Mouse (Mus musculus): ENCODE data around the gene Ermap.
A peak's percentile ranks its signal among the peaks of the same experiment; 100 is the strongest.

Ermap gene

GRCm38 (mm10) chr4:119189864-119190263 lies at the start of gene Ermap:
TSS of gene Ermap (minus strand) at chr4:119190011.
- no peak for DNase-seq (ENCODE audit: low read depth)

- DNase-seq (ENCODE audit: low read depth) = peak; percentile 90
Measured at GRCm38 (mm10) chr4:119239181-119239682, 49.4 kb upstream of the Ermap start.

GRCm38 (mm10) chr4:119238661-119239060 lies 48.9 kb upstream of the Ermap start:
- peak; percentile 20 for DNase-seq (ENCODE audit: low read depth)

GRCm38 (mm10) chr4:119234348-119234747 lies 44.5 kb upstream of the Ermap start:
- DNase-seq (ENCODE audit: low read depth) = peak; percentile 23

- DNase-seq (ENCODE audit: low read depth) = peak; percentile 89
Measured at GRCm38 (mm10) chr4:119233256-119233901, 43.6 kb upstream of the Ermap start.

- peak; percentile 100 for DNase-seq (ENCODE audit: low read depth)
Measured at GRCm38 (mm10) chr4:119232410-119233255, 42.8 kb upstream of the Ermap start, which contains the start of the genes AU022252 and P3h1. TSS of gene AU022252 (minus strand) at chr4:119232712. TSS of gene P3h1 (plus strand) at chr4:119232915.

GRCm38 (mm10) chr4:119226751-119227150 lies 36.9 kb upstream of the Ermap start:
- no peak for DNase-seq (ENCODE audit: low read depth)

- no peak for DNase-seq (ENCODE audit: low read depth)
Measured at GRCm38 (mm10) chr4:119225719-119226118, 35.9 kb upstream of the Ermap start.

- DNase-seq (ENCODE audit: low read depth) = no peak
Measured at GRCm38 (mm10) chr4:119224534-119224933, 34.7 kb upstream of the Ermap start.

GRCm38 (mm10) chr4:119223696-119224095 lies 33.9 kb upstream of the Ermap start:
- DNase-seq (ENCODE audit: low read depth) = peak; percentile 78

- DNase-seq (ENCODE audit: low read depth) = no peak
Measured at GRCm38 (mm10) chr4:119218169-119218568, 28.4 kb upstream of the Ermap start, which contains the start of gene Tmem269. TSS of gene Tmem269 (minus strand) at chr4:119218217.

GRCm38 (mm10) chr4:119216667-119217066 lies 26.9 kb upstream of the Ermap start:
- DNase-seq (ENCODE audit: low read depth) = no peak

- DNase-seq (ENCODE audit: low read depth) = peak; percentile 91
Measured at GRCm38 (mm10) chr4:119204672-119205071, 14.9 kb upstream of the Ermap start.

- DNase-seq (ENCODE audit: low read depth) = no peak
Measured at GRCm38 (mm10) chr4:119198105-119198504, 8.3 kb upstream of the Ermap start.

- no peak for DNase-seq (ENCODE audit: low read depth)
Measured at GRCm38 (mm10) chr4:119195582-119196320, 5.9 kb upstream of the Ermap start.

- peak; percentile 98 for DNase-seq (ENCODE audit: low read depth)
Measured at GRCm38 (mm10) chr4:119194909-119195581, 5.2 kb upstream of the Ermap start, which contains the start of gene Svbp. TSS of gene Svbp (plus strand) at chr4:119195306.

GRCm38 (mm10) chr4:119192757-119193156 lies 2.9 kb upstream of the Ermap start:
- DNase-seq (ENCODE audit: low read depth) = no peak

GRCm38 (mm10) chr4:119191273-119191672 lies 1.5 kb upstream of the Ermap start:
- no peak for DNase-seq (ENCODE audit: low read depth)

- no peak for DNase-seq (ENCODE audit: low read depth)
Measured at GRCm38 (mm10) chr4:119190618-119191017, 807 bp upstream of the Ermap start.

GRCm38 (mm10) chr4:119189392-119189791 lies 419 bp downstream of the Ermap start:
- no peak for DNase-seq (ENCODE audit: low read depth)

GRCm38 (mm10) chr4:119188060-119188785 lies 1.6 kb downstream of the Ermap start:
- DNase-seq (ENCODE audit: low read depth) = peak; percentile 11

Data from NIH3T3 (cell line).